Mouse (Mus musculus): ENCODE measurements around the gene Smad3.

GRCm38 (mm10) chr9:63663222-63663621, 94.6 kb downstream of the Smad3 start:
- TF ChIP-seq USF1 (IDR thresholded peaks at IDR 0.05; ENCODE audit: low read depth) (no peak), CTCF (IDR thresholded peaks at IDR 0.05; ENCODE audit: control insufficient read depth, insufficient read depth, insufficient read length) (no peak)
